Mouse (Mus musculus): ENCODE data around the gene Mt1. TPM values are rescaled to one million over a fixed set of nuclear protein-coding genes. Genes with fewer than 3 reads are reported as not detected.

Gene Mt1
- total RNA-seq, 2 experiments from 2014 or later = 501 to 574 TPM

GRCm38 (mm10) chr8:94172075-94172808 lies 6.6 kb upstream of the Mt1 start, which contains the start of gene Mt2:
Mt2 (plus strand) TSS chr8:94172664.
- peak in 1 of 2 experiments; percentile 65 for DNase-seq (ENCODE audit: low spot score in 2 of 2)
- intact Hi-C loops (cut with DNase I) = no loop called here

GRCm38 (mm10) chr8:94172809-94173732 lies 5.8 kb upstream of the Mt1 start:
- peak in 1 of 2 experiments; percentile 34 for DNase-seq (ENCODE audit: low spot score in 2 of 2)
- intact Hi-C loops (cut with DNase I) = no loop called here

- DNase-seq (ENCODE audit: low spot score in 2 of 2) = no peak
- intact Hi-C loops (cut with DNase I) = no loop called here
These were observed 5.0 kb upstream of the Mt1 start for GRCm38 (mm10) chr8:94173848-94174403.

GRCm38 (mm10) chr8:94174619-94175213 lies 4.2 kb upstream of the Mt1 start:
- DNase-seq (ENCODE audit: low spot score in 2 of 2) = no peak

GRCm38 (mm10) chr8:94177716-94178390 lies 1.0 kb upstream of the Mt1 start:
- DNase-seq (ENCODE audit: low spot score in 2 of 2) = no peak
- intact Hi-C loops (cut with DNase I) = no loop called here

More at GRCm38 (mm10) chr8:94174619-94175213, 4.2 kb upstream of the Mt1 start:
- intact Hi-C loops (cut with DNase I) = no loop called here

GRCm38 (mm10) chr8:94179713-94180560 lies 1.1 kb downstream of the Mt1 start:
- DNase-seq (ENCODE audit: low spot score in 2 of 2) = no peak
- intact Hi-C loops (cut with DNase I) = no loop called here

GRCm38 (mm10) chr8:94180561-94180908 lies 1.7 kb downstream of the Mt1 start:
- no peak for DNase-seq (ENCODE audit: low spot score in 2 of 2)
- intact Hi-C loops (cut with DNase I) = no loop called here

GRCm38 (mm10) chr8:94182055-94182929 lies 3.4 kb downstream of the Mt1 start:
- intact Hi-C loops (cut with DNase I) = no loop called here
- no peak for DNase-seq (ENCODE audit: low spot score in 2 of 2)

- intact Hi-C loops (cut with DNase I) = no loop called here
- DNase-seq (ENCODE audit: low spot score in 2 of 2) = peak; percentile 63 to 68
These were observed 4.2 kb downstream of the Mt1 start for GRCm38 (mm10) chr8:94183117-94183516.

- no peak for DNase-seq (ENCODE audit: low spot score in 2 of 2)
- intact Hi-C loops (cut with DNase I) = no loop called here
These were observed 5.5 kb downstream of the Mt1 start for GRCm38 (mm10) chr8:94184357-94184843.

GRCm38 (mm10) chr8:94185791-94186190 lies 6.9 kb downstream of the Mt1 start:
- intact Hi-C loops (cut with DNase I) = no loop called here
- no peak for DNase-seq (ENCODE audit: low spot score in 2 of 2)

- DNase-seq (ENCODE audit: low spot score in 2 of 2) = peak in 1 of 2 experiments; percentile 47
- intact Hi-C loops (cut with DNase I) = no loop called here
These were observed 7.7 kb downstream of the Mt1 start for GRCm38 (mm10) chr8:94186542-94186941.

GRCm38 (mm10) chr8:94187290-94188002 lies 8.6 kb downstream of the Mt1 start:
- intact Hi-C loops (cut with DNase I) = no loop called here
- DNase-seq (ENCODE audit: low spot score in 2 of 2) = no peak

GRCm38 (mm10) chr8:94189275-94190031 lies 10.6 kb downstream of the Mt1 start:
- intact Hi-C loops (cut with DNase I) = loop anchor here (10.0 kb wide), 1 partner anchor 215 kb away; no protein-coding TSS in a partner anchor
- peak in 1 of 2 experiments; percentile 70 for DNase-seq (ENCODE audit: low spot score in 2 of 2)

GRCm38 (mm10) chr8:94191101-94191691 lies 12.3 kb downstream of the Mt1 start:
- DNase-seq (ENCODE audit: low spot score in 2 of 2) = peak in 1 of 2 experiments; percentile 25
- intact Hi-C loops (cut with DNase I) = loop anchor here (10.0 kb wide), 1 partner anchor 216 kb away; no protein-coding TSS in a partner anchor
